Mouse (Mus musculus) CH12.LX (cell line): ENCODE results near the gene Gprin2. TPM values are rescaled to one million over a fixed set of nuclear protein-coding genes. Genes with fewer than 3 reads are reported as not detected.

ENCODE experiments used
- polyA plus RNA-seq: library from polyadenylated mRNA; unstranded; fragments of >175 nt; gene quantifications from 2 replicates; pipeline ENCODE4 v1.2.1, GENCODE M21; 2012; ENCODE audit warnings: low read depth; ENCODE audit not compliant: insufficient read length
- total RNA-seq, 2 experiments: library from RNA; depleted of rRNA; stranded (reverse); fragments of 300-350 nt in 1 of 2; fragments of >200 nt in 1 of 2; gene quantifications; 2 replicates each; pipeline ENCODE4 v1.2.3; 2012 to 2014

Gene Gprin2
- total and polyA plus RNA-seq, 3 experiments: 0.04 to 0.21 (median 0.16) TPM

Other genes with a start within 250 kb of the Gprin2 start
- not detected in 2 replicates for gene Rbp3, start 247.7 kb downstream of the Gprin2 start, total RNA-seq (2012; rRNA removed)
- gene Rbp3, start 247.7 kb downstream of the Gprin2 start, total RNA-seq (2014; rRNA removed): not detected in 2 replicates
- not detected in 2 replicates for gene Rbp3, start 247.7 kb downstream of the Gprin2 start, polyA plus RNA-seq
- not detected in 2 replicates for gene Zfp488, start 222.9 kb downstream of the Gprin2 start, total RNA-seq (2012; rRNA removed)
- gene Zfp488, start 222.9 kb downstream of the Gprin2 start, total RNA-seq (2014; rRNA removed): not detected in 2 replicates
- gene Zfp488, start 222.9 kb downstream of the Gprin2 start, polyA plus RNA-seq: not detected in 2 replicates
- not detected in 2 replicates for gene Gm30083, start 186.5 kb downstream of the Gprin2 start, total RNA-seq (2012; rRNA removed)
- not detected in 2 replicates for gene Gm30083, start 186.5 kb downstream of the Gprin2 start, total RNA-seq (2014; rRNA removed)
- gene Gm30083, start 186.5 kb downstream of the Gprin2 start, polyA plus RNA-seq: not detected in 2 replicates
- not detected in 2 replicates for gene Gm5460, start 184.9 kb downstream of the Gprin2 start, total RNA-seq (2012; rRNA removed)
- gene Gm5460, start 184.9 kb downstream of the Gprin2 start, total RNA-seq (2014; rRNA removed): not detected in 2 replicates
- not detected in 2 replicates for gene Gm5460, start 184.9 kb downstream of the Gprin2 start, polyA plus RNA-seq
- gene Antxrl, start 148.9 kb downstream of the Gprin2 start, total RNA-seq (2012; rRNA removed): not detected in 2 replicates
- not detected in 2 replicates for gene Antxrl, start 148.9 kb downstream of the Gprin2 start, total RNA-seq (2014; rRNA removed)
- gene Antxrl, start 148.9 kb downstream of the Gprin2 start, polyA plus RNA-seq: not detected in 2 replicates
- 1.8 and 2.3 TPM in 2 replicates for gene Anxa8, start 115.7 kb downstream of the Gprin2 start, total RNA-seq (2012; rRNA removed)
- 0.23 and 0.24 TPM in 2 replicates for gene Anxa8, start 115.7 kb downstream of the Gprin2 start, total RNA-seq (2014; rRNA removed)
- gene Anxa8, start 115.7 kb downstream of the Gprin2 start, polyA plus RNA-seq: 0.33 TPM in 1 of 2 replicates, not detected in the other
- gene A630023A22Rik, start 98.9 kb downstream of the Gprin2 start, total RNA-seq (2012; rRNA removed): not detected in 2 replicates
- not detected in 2 replicates for gene A630023A22Rik, start 98.9 kb downstream of the Gprin2 start, total RNA-seq (2014; rRNA removed)
- gene A630023A22Rik, start 98.9 kb downstream of the Gprin2 start, polyA plus RNA-seq: 0.36 TPM in 1 of 2 replicates, not detected in the other
- 0.04 TPM in 2 replicates for gene Npy4r, start 49.2 kb downstream of the Gprin2 start, total RNA-seq (2012; rRNA removed)
- not detected in 2 replicates for gene Npy4r, start 49.2 kb downstream of the Gprin2 start, total RNA-seq (2014; rRNA removed)
- gene Npy4r, start 49.2 kb downstream of the Gprin2 start, polyA plus RNA-seq: not detected in 2 replicates
- not detected in 2 replicates for gene Syt15, start 17.9 kb upstream of the Gprin2 start, total RNA-seq (2012; rRNA removed)
- gene Syt15, start 17.9 kb upstream of the Gprin2 start, total RNA-seq (2014; rRNA removed): not detected in 2 replicates
- gene Syt15, start 17.9 kb upstream of the Gprin2 start, polyA plus RNA-seq: 0.10 TPM in 1 of 2 replicates, not detected in the other
- 13.4 and 13.9 TPM in 2 replicates for gene Shld2, start 108.8 kb upstream of the Gprin2 start, total RNA-seq (2012; rRNA removed)
- 21.8 and 24.1 TPM in 2 replicates for gene Shld2, start 108.8 kb upstream of the Gprin2 start, total RNA-seq (2014; rRNA removed)
- 11.4 and 12.0 TPM in 2 replicates for gene Shld2, start 108.8 kb upstream of the Gprin2 start, polyA plus RNA-seq
- gene Glud1, start 109.1 kb upstream of the Gprin2 start, total RNA-seq (2012; rRNA removed): 87.3 and 89.9 TPM in 2 replicates
- 116 and 118 TPM in 2 replicates for gene Glud1, start 109.1 kb upstream of the Gprin2 start, total RNA-seq (2014; rRNA removed)
- gene Glud1, start 109.1 kb upstream of the Gprin2 start, polyA plus RNA-seq: 134 and 143 TPM in 2 replicates
- gene Fam25c, start 153.8 kb upstream of the Gprin2 start, total RNA-seq (2012; rRNA removed): not detected in 2 replicates
- not detected in 2 replicates for gene Fam25c, start 153.8 kb upstream of the Gprin2 start, total RNA-seq (2014; rRNA removed)
- gene Fam25c, start 153.8 kb upstream of the Gprin2 start, polyA plus RNA-seq: not detected in 2 replicates
- 0.21 and 0.50 TPM in 2 replicates for gene Sncg, start 173.1 kb upstream of the Gprin2 start, total RNA-seq (2012; rRNA removed)
- gene Sncg, start 173.1 kb upstream of the Gprin2 start, total RNA-seq (2014; rRNA removed): 0.50 TPM in 1 of 2 replicates, not detected in the other
- gene Sncg, start 173.1 kb upstream of the Gprin2 start, polyA plus RNA-seq: 0.27 TPM in 1 of 2 replicates, not detected in the other
- gene Mmrn2, start 173.8 kb upstream of the Gprin2 start, total RNA-seq (2012; rRNA removed): 0.04 TPM in 1 of 2 replicates, not detected in the other
- gene Mmrn2, start 173.8 kb upstream of the Gprin2 start, total RNA-seq (2014; rRNA removed): not detected in 2 replicates
- gene Mmrn2, start 173.8 kb upstream of the Gprin2 start, polyA plus RNA-seq: 0.06 and 0.10 TPM in 2 replicates